Mouse (Mus musculus): ENCODE results near the gene Sema3a. TPM values are rescaled to one million over a fixed set of nuclear protein-coding genes. Genes with fewer than 3 reads are reported as not detected.

Sema3a gene
- polyA plus RNA-seq, 2 experiments, result 22.1 to 43.8 TPM

GRCm38 (mm10) chr5:13360711-13361110 is 235.5 kb downstream of the Sema3a start:
- ATAC-seq (ENCODE audit: low FRiP score, low read depth), result no peak
- 19% methylated on average over 3 of the region's 3 CpGs for WGBS
- Histone ChIP-seq H3K27ac (replicated peaks; ENCODE audit: low read depth, low read length) (no peak overlapping the region), H3K36me3 (ENCODE audit: control insufficient read depth, insufficient read depth, low read length) (no peaks in the 10 kb centered on the region), H3K4me1 (ENCODE audit: control insufficient read depth, insufficient read depth, low read length) (no peaks in the 10 kb centered on the region), H3K27me3 (ENCODE audit: control insufficient read depth, insufficient read depth, low read length) (no peaks in the 10 kb centered on the region), H3K9ac (ENCODE audit: low read depth, low read length, severe bottlenecking) (no peak overlapping the region), H3K4me2 (replicated peaks; ENCODE audit: low read depth, low read length, severe bottlenecking) (no peak overlapping the region), H3K4me3 (replicated peaks; ENCODE audit: low read length) (no peak overlapping the region), H3K9me3 (ENCODE audit: control insufficient read depth, low read length) (no peaks in the 10 kb centered on the region)
- DNase-seq (ENCODE audit: low spot score), result no peak
- TF ChIP-seq POLR2A (IDR thresholded peaks at IDR 0.05; ENCODE audit: borderline replicate concordance, extremely low read depth, insufficient read depth, insufficient read length), result no peak

DNA sequence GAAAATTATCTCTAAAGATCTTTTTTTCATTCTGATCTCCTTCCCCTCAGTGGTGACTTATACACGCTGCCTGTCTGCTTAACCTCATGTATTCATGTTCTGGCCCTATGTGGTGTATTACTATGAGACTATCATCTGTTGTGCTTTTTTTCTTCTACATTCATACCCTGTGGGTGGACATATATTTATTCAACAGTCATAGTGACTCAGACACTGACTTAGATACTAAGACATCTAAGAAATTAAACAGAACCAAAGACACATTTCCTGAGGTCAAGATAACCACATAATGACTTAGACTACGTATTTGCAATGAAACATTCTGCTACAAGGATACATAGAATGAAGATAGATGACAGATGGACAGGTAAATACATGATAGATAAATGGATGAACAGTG is 239.9 kb downstream of the Sema3a start:
- ATAC-seq (ENCODE audit: low FRiP score, low read depth) (no peak), DNase-seq (ENCODE audit: low spot score) (no peak)
- Histone ChIP-seq H3K4me1 (ENCODE audit: control insufficient read depth, insufficient read depth, low read length) (no peaks in the 10 kb centered on the region), H3K4me3 (replicated peaks; ENCODE audit: low read length) (no peak overlapping the region), H3K27ac (replicated peaks; ENCODE audit: low read depth, low read length) (no peak overlapping the region), H3K36me3 (ENCODE audit: control insufficient read depth, insufficient read depth, low read length) (no peaks in the 10 kb centered on the region), H3K4me2 (replicated peaks; ENCODE audit: low read depth, low read length, severe bottlenecking) (no peak overlapping the region), H3K9me3 (ENCODE audit: control insufficient read depth, low read length) (no peaks in the 10 kb centered on the region), H3K9ac (ENCODE audit: low read depth, low read length, severe bottlenecking) (no peak overlapping the region), H3K27me3 (ENCODE audit: control insufficient read depth, insufficient read depth, low read length) (no peaks in the 10 kb centered on the region)
- TF ChIP-seq POLR2A (IDR thresholded peaks at IDR 0.05; ENCODE audit: borderline replicate concordance, extremely low read depth, insufficient read depth, insufficient read length), result no peak
- WGBS, result 93% methylated on average over 2 of the region's 2 CpGs

DNA sequence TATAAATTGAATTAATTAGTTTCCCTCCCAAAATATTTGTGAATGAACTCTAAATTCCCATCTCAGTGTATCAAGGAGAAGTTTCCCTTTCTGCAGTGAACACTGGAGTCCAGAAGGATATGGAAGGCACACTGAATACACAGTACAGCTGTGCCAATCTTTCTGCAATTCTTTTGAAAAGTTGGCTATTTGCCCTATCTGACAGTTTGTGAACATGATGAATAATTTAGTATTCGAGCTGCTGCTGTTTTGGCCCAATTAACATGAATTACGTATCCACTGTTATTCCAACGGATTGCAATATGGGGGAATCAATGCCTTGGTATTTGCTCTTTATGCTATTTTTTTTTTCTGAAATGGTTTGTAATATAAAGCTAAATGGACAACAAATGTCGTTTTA is 254.0 kb downstream of the Sema3a start:
- WGBS, result 80% methylated on average over 4 of the region's 4 CpGs
- Histone ChIP-seq H3K9ac (ENCODE audit: low read depth, low read length, severe bottlenecking) (no peak overlapping the region), H3K27me3 (ENCODE audit: control insufficient read depth, insufficient read depth, low read length) (no peaks in the 10 kb centered on the region), H3K4me2 (replicated peaks; ENCODE audit: low read depth, low read length, severe bottlenecking) (no peak overlapping the region), H3K4me1 (ENCODE audit: control insufficient read depth, insufficient read depth, low read length) (no peaks in the 10 kb centered on the region), H3K4me3 (replicated peaks; ENCODE audit: low read length) (no peak overlapping the region), H3K27ac (replicated peaks; ENCODE audit: low read depth, low read length) (no peak overlapping the region), H3K36me3 (ENCODE audit: control insufficient read depth, insufficient read depth, low read length) (no peaks in the 10 kb centered on the region), H3K9me3 (ENCODE audit: control insufficient read depth, low read length) (no peaks in the 10 kb centered on the region)
- TF ChIP-seq POLR2A (IDR thresholded peaks at IDR 0.05; ENCODE audit: borderline replicate concordance, extremely low read depth, insufficient read depth, insufficient read length), result no peak
- ATAC-seq (ENCODE audit: low FRiP score, low read depth) (no peak), DNase-seq (ENCODE audit: low spot score) (no peak)

DNA sequence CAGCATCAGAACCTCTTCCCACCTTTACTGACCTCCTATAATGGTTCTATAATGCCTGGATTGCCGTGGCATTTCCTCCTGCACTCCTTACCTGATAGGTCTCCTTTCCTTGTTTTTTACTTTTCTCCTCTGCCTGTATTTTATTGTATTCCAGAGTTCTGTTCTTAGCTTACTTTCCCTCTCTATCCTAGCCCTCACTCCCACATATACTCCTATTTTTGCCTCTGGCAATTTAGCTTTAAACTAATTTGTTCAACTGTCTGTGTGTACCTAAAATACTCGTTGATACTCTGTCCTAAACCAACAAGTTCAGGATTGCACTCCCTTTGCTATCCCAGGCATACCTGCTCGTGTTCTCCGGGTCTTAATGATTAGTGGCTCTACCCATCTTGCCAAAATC is 258.8 kb downstream of the Sema3a start:
- Histone ChIP-seq H3K4me3 (replicated peaks; ENCODE audit: low read length) (no peak overlapping the region), H3K27me3 (ENCODE audit: control insufficient read depth, insufficient read depth, low read length) (no peaks in the 10 kb centered on the region), H3K9ac (ENCODE audit: low read depth, low read length, severe bottlenecking) (no peak overlapping the region), H3K36me3 (ENCODE audit: control insufficient read depth, insufficient read depth, low read length) (no peaks in the 10 kb centered on the region), H3K27ac (replicated peaks; ENCODE audit: low read depth, low read length) (no peak overlapping the region), H3K4me2 (replicated peaks; ENCODE audit: low read depth, low read length, severe bottlenecking) (no peak overlapping the region), H3K4me1 (ENCODE audit: control insufficient read depth, insufficient read depth, low read length) (no peaks in the 10 kb centered on the region), H3K9me3 (ENCODE audit: control insufficient read depth, low read length) (no peaks in the 10 kb centered on the region)
- DNase-seq (ENCODE audit: low spot score) (no peak), ATAC-seq (ENCODE audit: low FRiP score, low read depth) (no peak)
- no peak for TF ChIP-seq POLR2A (IDR thresholded peaks at IDR 0.05; ENCODE audit: borderline replicate concordance, extremely low read depth, insufficient read depth, insufficient read length)
- 75% methylated on average over 4 of the region's 4 CpGs for WGBS

DNA sequence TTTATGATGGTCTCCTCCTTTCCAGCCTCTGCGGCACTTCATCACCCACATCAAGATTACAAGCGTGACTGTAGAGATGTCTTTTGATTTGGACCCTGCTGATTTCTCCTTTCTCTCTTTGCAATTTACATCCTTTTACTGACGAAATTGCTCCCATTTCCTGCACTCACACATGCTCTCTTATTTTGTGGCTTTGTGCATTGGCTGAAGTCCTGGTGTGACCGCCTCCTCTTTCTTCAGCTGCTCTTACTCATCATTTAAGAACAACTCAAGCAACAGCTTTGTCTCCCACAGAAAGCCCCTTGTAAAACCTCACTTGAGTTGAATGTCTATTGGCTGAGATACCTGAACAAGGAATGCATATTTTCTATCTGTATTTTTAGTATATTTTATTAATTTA is 259.5 kb downstream of the Sema3a start:
- H3K36me3 ChIP-seq (ENCODE audit: control insufficient read depth, insufficient read depth, low read length), result no peaks in the 10 kb centered on the region
- no peaks in the 10 kb centered on the region for H3K4me1 ChIP-seq (ENCODE audit: control insufficient read depth, insufficient read depth, low read length)
- no peak overlapping the region for H3K4me2 ChIP-seq (replicated peaks; ENCODE audit: low read depth, low read length, severe bottlenecking)
- no peak overlapping the region for H3K4me3 ChIP-seq (replicated peaks; ENCODE audit: low read length)
- H3K27ac ChIP-seq (replicated peaks; ENCODE audit: low read depth, low read length), result no peak overlapping the region
- no peaks in the 10 kb centered on the region for H3K9me3 ChIP-seq (ENCODE audit: control insufficient read depth, low read length)
- 62% methylated on average over 4 of the region's 4 CpGs for WGBS
- no peaks in the 10 kb centered on the region for H3K27me3 ChIP-seq (ENCODE audit: control insufficient read depth, insufficient read depth, low read length)
- no peak for TF ChIP-seq POLR2A (IDR thresholded peaks at IDR 0.05; ENCODE audit: borderline replicate concordance, extremely low read depth, insufficient read depth, insufficient read length)
- H3K9ac ChIP-seq (ENCODE audit: low read depth, low read length, severe bottlenecking), result no peak overlapping the region
- ATAC-seq (ENCODE audit: low FRiP score, low read depth) (no peak), DNase-seq (ENCODE audit: low spot score) (no peak)

DNA sequence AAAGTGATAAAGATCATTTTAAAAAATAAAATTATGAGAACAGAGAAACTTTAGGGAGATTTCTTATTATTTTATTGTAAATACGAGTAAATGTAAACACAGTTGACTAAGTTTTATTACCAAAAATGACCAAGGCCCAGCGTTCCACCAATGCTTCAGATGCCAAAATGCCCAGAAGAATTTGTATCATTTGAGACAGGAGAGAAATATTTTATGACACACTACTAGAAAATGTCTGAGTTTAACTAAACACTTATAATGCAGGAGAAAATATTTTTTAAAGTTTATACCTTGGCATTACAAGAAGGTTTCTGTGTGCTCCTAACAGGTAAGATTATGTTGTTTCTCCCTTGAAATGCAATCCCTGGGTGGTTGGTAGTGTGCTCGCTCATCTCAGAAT is 261.4 kb downstream of the Sema3a start:
- Histone ChIP-seq H3K4me3 (replicated peaks; ENCODE audit: low read length) (no peak overlapping the region), H3K27ac (replicated peaks; ENCODE audit: low read depth, low read length) (no peak overlapping the region), H3K27me3 (ENCODE audit: control insufficient read depth, insufficient read depth, low read length) (no peaks in the 10 kb centered on the region), H3K36me3 (ENCODE audit: control insufficient read depth, insufficient read depth, low read length) (no peaks in the 10 kb centered on the region), H3K4me1 (ENCODE audit: control insufficient read depth, insufficient read depth, low read length) (no peaks in the 10 kb centered on the region), H3K9ac (ENCODE audit: low read depth, low read length, severe bottlenecking) (no peak overlapping the region), H3K4me2 (replicated peaks; ENCODE audit: low read depth, low read length, severe bottlenecking) (no peak overlapping the region), H3K9me3 (ENCODE audit: control insufficient read depth, low read length) (no peaks in the 10 kb centered on the region)
- no peak for ATAC-seq (ENCODE audit: low FRiP score, low read depth)
- DNase-seq (ENCODE audit: low spot score), result no peak
- no peak for TF ChIP-seq POLR2A (IDR thresholded peaks at IDR 0.05; ENCODE audit: borderline replicate concordance, extremely low read depth, insufficient read depth, insufficient read length)
- WGBS, result 84% methylated on average over 3 of the region's 3 CpGs
